Mouse (Mus musculus): Measurements from ENCODE around the gene Alox5ap. TPM values are rescaled to one million over a fixed set of nuclear protein-coding genes. Genes with fewer than 3 reads are reported as not detected.

Gene Alox5ap
- polyA plus RNA-seq, 1 experiment from 2014 or later: 4.9 TPM

DNA sequence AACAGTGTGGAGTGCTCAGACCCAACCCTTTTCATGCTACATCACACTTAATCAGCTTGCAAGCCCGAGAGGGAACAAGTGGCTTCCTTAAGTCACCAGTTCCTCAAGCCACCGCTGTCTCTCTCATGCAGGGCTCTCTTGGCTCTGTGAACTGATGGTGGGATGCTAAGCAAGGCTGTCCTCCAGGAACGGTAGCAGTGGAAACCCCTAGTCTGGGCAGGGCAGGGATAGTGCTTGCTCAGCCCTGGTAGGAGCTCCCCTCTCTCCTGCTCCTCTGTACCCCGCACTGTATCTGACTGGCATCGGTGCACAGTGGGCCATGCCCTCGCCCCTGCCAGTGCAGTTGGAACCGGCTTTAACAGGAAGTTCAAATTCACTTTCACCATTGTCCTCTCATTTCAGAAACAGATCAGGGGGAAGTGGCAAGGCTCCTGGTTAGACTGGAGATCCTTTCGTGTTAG, 2.2 kb downstream of the Alox5ap start:
- Histone ChIP-seq H3K4me1 (replicated peaks; ENCODE audit: control insufficient read depth, insufficient read depth, low read length) (no peaks in the 10 kb centered on the region), H3K4me3 (ENCODE audit: low read depth, low read length) (no peak overlapping the region), H3K9me3 (ENCODE audit: control insufficient read depth) (no peaks in the 10 kb centered on the region), H3K9ac (ENCODE audit: low read depth, low read length) (no peak overlapping the region), H3K4me2 (replicated peaks; ENCODE audit: low read depth) (no peak overlapping the region), H3K36me3 (ENCODE audit: control insufficient read depth, insufficient read depth) (no peaks in the 10 kb centered on the region), H3K27me3 (replicated peaks; ENCODE audit: control insufficient read depth, insufficient read depth, low read length) (no peaks in the 10 kb centered on the region), H3K27ac (ENCODE audit: low read depth, low read length) (no peak overlapping the region)
- 71% methylated on average over 8 of the region's 8 CpGs for WGBS
- ATAC-seq: no peak
- TF ChIP-seq CTCF (IDR thresholded peaks at IDR 0.05; ENCODE audit: low read depth): no peak

DNA sequence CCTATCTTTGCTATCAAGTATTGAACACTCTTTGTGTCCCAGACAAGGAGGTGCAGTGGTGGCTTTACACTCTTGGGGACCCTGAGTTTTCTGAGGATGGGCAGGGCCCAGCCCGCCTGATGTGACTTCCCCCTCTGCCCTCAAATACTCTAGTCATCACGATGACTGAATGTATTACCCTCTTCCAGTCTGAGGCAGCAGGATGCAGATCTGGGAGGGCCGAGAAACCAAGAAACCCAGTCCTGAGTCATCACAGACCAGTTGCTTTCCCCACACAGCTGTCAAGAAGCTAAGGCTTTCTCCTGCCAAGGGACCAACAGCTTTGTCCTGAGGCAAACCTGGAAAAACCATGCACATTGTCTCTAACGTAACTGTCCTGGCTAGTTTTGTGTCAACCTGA, 2.9 kb downstream of the Alox5ap start:
- H3K4me3 ChIP-seq (ENCODE audit: low read depth, low read length): no peak overlapping the region
- H3K9ac ChIP-seq (ENCODE audit: low read depth, low read length): no peak overlapping the region
- no peaks in the 10 kb centered on the region for H3K36me3 ChIP-seq (ENCODE audit: control insufficient read depth, insufficient read depth)
- no peak overlapping the region for H3K27ac ChIP-seq (ENCODE audit: low read depth, low read length)
- no peak overlapping the region for H3K4me2 ChIP-seq (replicated peaks; ENCODE audit: low read depth)
- no peaks in the 10 kb centered on the region for H3K9me3 ChIP-seq (ENCODE audit: control insufficient read depth)
- no peaks in the 10 kb centered on the region for H3K27me3 ChIP-seq (replicated peaks; ENCODE audit: control insufficient read depth, insufficient read depth, low read length)
- 77% methylated on average over 4 of the region's 4 CpGs for WGBS
- no peak for ATAC-seq
- no peaks in the 10 kb centered on the region for H3K4me1 ChIP-seq (replicated peaks; ENCODE audit: control insufficient read depth, insufficient read depth, low read length)
- no peak for TF ChIP-seq CTCF (IDR thresholded peaks at IDR 0.05; ENCODE audit: low read depth)

DNA sequence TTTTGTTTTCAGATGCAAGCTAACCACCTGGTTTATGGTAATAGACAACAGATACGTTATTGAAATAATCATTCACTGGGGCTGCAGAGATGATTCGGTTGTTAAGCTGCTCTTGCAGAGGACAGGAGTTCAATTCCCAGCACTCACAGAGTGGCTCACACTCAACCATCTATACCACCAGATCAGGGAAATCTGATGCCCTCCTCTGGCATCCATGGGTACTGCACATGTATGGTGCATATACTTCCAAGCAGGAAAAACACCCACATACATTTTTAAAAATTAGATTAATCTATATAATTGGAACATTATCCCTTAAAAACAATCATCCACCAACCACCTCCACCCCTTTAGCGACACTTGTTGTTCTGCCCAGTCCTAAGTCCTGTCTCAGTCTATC, 6.7 kb downstream of the Alox5ap start:
- TF ChIP-seq CTCF (IDR thresholded peaks at IDR 0.05; ENCODE audit: low read depth): peak; percentile 17; the same call in 1 of the 2 replicates

DNA sequence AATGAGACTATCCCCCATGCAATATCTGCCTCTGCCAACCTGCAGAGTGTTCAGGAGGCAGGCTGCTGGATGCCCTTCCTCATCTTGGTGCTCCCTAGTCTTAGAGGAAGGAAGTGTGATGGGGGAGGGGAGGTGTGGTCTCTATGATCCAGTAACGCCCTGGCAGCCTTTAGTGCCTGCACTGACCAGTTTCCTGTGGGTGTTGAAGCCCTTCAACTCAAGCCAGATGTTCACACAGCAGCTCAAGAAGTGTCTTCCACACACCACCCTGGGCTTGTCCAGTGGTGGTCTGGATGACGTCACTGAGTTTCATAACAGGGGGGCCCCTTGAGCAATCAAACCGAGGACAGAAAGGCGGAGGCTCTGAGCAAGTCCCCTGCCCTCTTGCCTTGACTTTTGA, 8.0 kb downstream of the Alox5ap start:
- Histone ChIP-seq H3K27ac (ENCODE audit: low read depth, low read length) (no peak overlapping the region), H3K27me3 (replicated peaks; ENCODE audit: control insufficient read depth, insufficient read depth, low read length) (no peaks in the 10 kb centered on the region), H3K4me3 (ENCODE audit: low read depth, low read length) (no peak overlapping the region), H3K9ac (ENCODE audit: low read depth, low read length) (no peak overlapping the region), H3K36me3 (ENCODE audit: control insufficient read depth, insufficient read depth) (no peaks in the 10 kb centered on the region), H3K4me2 (replicated peaks; ENCODE audit: low read depth) (no peak overlapping the region), H3K4me1 (replicated peaks; ENCODE audit: control insufficient read depth, insufficient read depth, low read length) (no peaks in the 10 kb centered on the region), H3K9me3 (ENCODE audit: control insufficient read depth) (no peaks in the 10 kb centered on the region; the same call in 1 of the 2 replicates)
- 65% methylated on average over 4 of the region's 4 CpGs for WGBS
- ATAC-seq: no peak
- TF ChIP-seq CTCF (IDR thresholded peaks at IDR 0.05; ENCODE audit: low read depth): no peak

More for the DNA sequence above, 6.7 kb downstream of the Alox5ap start:
- no peak overlapping the region for H3K27ac ChIP-seq (ENCODE audit: low read depth, low read length)
- no peaks in the 10 kb centered on the region for H3K27me3 ChIP-seq (replicated peaks; ENCODE audit: control insufficient read depth, insufficient read depth, low read length)
- 91% methylated on average over 3 of the region's 3 CpGs for WGBS
- ATAC-seq: no peak
- no peaks in the 10 kb centered on the region for H3K36me3 ChIP-seq (ENCODE audit: control insufficient read depth, insufficient read depth)
- H3K4me1 ChIP-seq (replicated peaks; ENCODE audit: control insufficient read depth, insufficient read depth, low read length): no peaks in the 10 kb centered on the region
- H3K4me2 ChIP-seq (replicated peaks; ENCODE audit: low read depth): no peak overlapping the region
- no peak overlapping the region for H3K4me3 ChIP-seq (ENCODE audit: low read depth, low read length)
- no peaks in the 10 kb centered on the region; the same call in 1 of the 2 replicates for H3K9me3 ChIP-seq (ENCODE audit: control insufficient read depth)
- H3K9ac ChIP-seq (ENCODE audit: low read depth, low read length): no peak overlapping the region

DNA sequence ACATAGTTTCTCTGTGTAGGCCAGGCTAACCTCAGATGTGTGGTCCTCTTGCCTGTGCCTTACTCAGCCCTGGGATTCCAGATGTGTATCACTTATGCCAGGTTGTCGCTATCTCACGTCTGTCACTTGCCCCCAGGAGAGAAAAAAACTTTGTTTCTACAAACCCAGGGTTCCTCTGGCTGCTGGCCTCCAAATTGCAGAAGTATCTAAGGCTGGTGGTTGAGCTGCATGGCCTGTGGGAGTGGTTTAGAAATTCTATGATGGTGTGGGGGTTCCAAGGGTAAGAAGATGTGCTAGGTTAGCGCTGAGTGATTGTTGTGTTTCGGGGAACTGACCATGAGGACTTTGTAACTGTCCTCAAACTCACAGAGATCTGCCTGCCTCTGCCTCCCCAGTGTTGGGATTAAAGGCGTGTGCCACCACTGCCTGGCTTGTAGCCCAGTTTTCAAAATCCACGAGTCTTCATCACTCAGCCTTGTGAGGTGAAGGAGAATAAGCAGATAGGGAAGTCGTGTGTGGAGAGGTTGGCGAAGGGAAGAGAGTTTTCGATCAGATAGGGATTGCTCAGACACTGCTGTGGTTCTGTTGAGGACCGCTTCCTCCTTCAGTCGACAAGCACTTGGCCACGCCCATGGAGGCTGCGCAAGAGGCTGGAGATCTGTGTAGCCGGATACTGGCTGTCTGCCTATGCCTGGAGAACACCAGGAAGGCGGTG, 10.0 kb downstream of the Alox5ap start:
- Histone ChIP-seq H3K27me3 (replicated peaks; ENCODE audit: control insufficient read depth, insufficient read depth, low read length) (no peaks in the 10 kb centered on the region), H3K4me1 (replicated peaks; ENCODE audit: control insufficient read depth, insufficient read depth, low read length) (no peaks in the 10 kb centered on the region), H3K9ac (ENCODE audit: low read depth, low read length) (no peak overlapping the region), H3K36me3 (ENCODE audit: control insufficient read depth, insufficient read depth) (no peaks in the 10 kb centered on the region), H3K4me3 (ENCODE audit: low read depth, low read length) (no peak overlapping the region), H3K27ac (ENCODE audit: low read depth, low read length) (no peak overlapping the region), H3K4me2 (replicated peaks; ENCODE audit: low read depth) (no peak overlapping the region), H3K9me3 (ENCODE audit: control insufficient read depth) (no peaks in the 10 kb centered on the region; the same call in 1 of the 2 replicates)
- no peak for ATAC-seq
- WGBS: 88% methylated on average over 15 of the region's 15 CpGs
- no peak for TF ChIP-seq CTCF (IDR thresholded peaks at IDR 0.05; ENCODE audit: low read depth)

DNA sequence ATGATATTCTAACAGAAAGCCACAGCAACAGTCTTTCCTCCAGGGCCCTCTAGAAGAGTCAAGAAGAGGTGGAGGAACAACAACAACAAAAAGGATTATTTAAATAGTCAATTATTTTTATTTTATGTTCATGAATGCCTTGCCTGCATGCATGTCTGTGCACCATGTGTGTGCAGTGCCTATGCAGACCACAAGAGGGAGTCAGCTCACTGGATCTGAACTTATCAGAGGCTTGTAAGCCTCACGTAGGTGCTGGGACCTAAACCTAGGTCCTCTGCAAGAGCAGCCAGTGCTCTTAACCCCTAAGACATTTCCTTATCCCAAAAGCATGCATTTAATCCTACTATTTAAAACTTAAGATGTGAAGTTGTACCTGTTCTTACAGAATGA, 10.5 kb downstream of the Alox5ap start:
- peak; percentile 50 for TF ChIP-seq CTCF (IDR thresholded peaks at IDR 0.05; ENCODE audit: low read depth)
- no peak overlapping the region for H3K9ac ChIP-seq (ENCODE audit: low read depth, low read length)
- 100% methylated on average over 1 of the region's 1 CpGs for WGBS
- no peaks in the 10 kb centered on the region for H3K36me3 ChIP-seq (ENCODE audit: control insufficient read depth, insufficient read depth)
- no peak for ATAC-seq
- no peaks in the 10 kb centered on the region for H3K4me1 ChIP-seq (replicated peaks; ENCODE audit: control insufficient read depth, insufficient read depth, low read length)
- H3K9me3 ChIP-seq (ENCODE audit: control insufficient read depth): no peaks in the 10 kb centered on the region; the same call in 1 of the 2 replicates
- no peak overlapping the region for H3K27ac ChIP-seq (ENCODE audit: low read depth, low read length)
- no peak overlapping the region for H3K4me3 ChIP-seq (ENCODE audit: low read depth, low read length)
- no peaks in the 10 kb centered on the region for H3K27me3 ChIP-seq (replicated peaks; ENCODE audit: control insufficient read depth, insufficient read depth, low read length)
- H3K4me2 ChIP-seq (replicated peaks; ENCODE audit: low read depth): no peak overlapping the region

All from intestine, postnatal 0 days (tissue).